Comparison of ENCODE assay signal across 7 mouse cellular contexts in genomic region chr14:27622923-27623219, GRCm38 (mm10). TPM values are rescaled to one million over a fixed set of nuclear protein-coding genes. Genes with fewer than 3 reads are reported as not detected.
DNase-seq lines count a peak whose midpoint lies in the region; ATAC-seq and TF ChIP-seq lines count a peak whose summit lies in the region.

No protein-coding gene starts in this region.

- peak; percentile 38; the same call in 1 of the 2 replicates for ATAC-seq in forebrain, embryonic 14.5 days
- ATAC-seq in limb, embryonic 13.5 days (ENCODE audit: low FRiP score, low read depth): no peak

- H3K79me2 ChIP-seq in liver, adult 2 months (ENCODE audit: control insufficient read depth, insufficient read depth, low read length): peaks cover 5% of the 10 kb centered on the region; the same call in 1 of the 2 replicates

- H3K9me3 ChIP-seq in forebrain, embryonic 14.5 days (replicated peaks; ENCODE audit: control insufficient read depth, low read length): no peaks in the 10 kb centered on the region
- H3K9me3 ChIP-seq in limb, embryonic 13.5 days: no peaks in the 10 kb centered on the region

- no peaks in the 10 kb centered on the region for H3K27me3 ChIP-seq in liver, adult 2 months (ENCODE audit: control insufficient read depth, insufficient read depth, low read length)
- H3K27me3 ChIP-seq in forebrain, embryonic 14.5 days (replicated peaks; ENCODE audit: control insufficient read depth, insufficient read depth, low read length): 0 out of 2 replicates have a peak, but pooled peaks cover 3% of the 10 kb centered on the region
- peaks cover 22% of the 10 kb centered on the region for H3K27me3 ChIP-seq in limb, embryonic 13.5 days
- H3K27me3 ChIP-seq in small intestine, adult 2 months (ENCODE audit: control insufficient read depth, insufficient read depth, low read length): peaks cover 13% of the 10 kb centered on the region; the same call in 1 of the 2 replicates

- no peak for DNase-seq in liver, adult 2 months (ENCODE audit: extremely low read depth, low read depth, low spot score)
- DNase-seq in liver: no peak
- no peak for DNase-seq in forebrain, embryonic 14.5 days (ENCODE audit: low spot score)
- no peak for DNase-seq in frontal cortex, postnatal 14 days (ENCODE audit: low spot score in 2 of 2)
- DNase-seq in adrenal gland, adult 18-20 months (ENCODE audit: low spot score in 2 of 2): no peak

- no peak for TF ChIP-seq CTCF in liver, adult 2 months (IDR thresholded peaks at IDR 0.05; ENCODE audit: low read depth, low read length)
- no peak for TF ChIP-seq CTCF in small intestine, adult 2 months (IDR thresholded peaks at IDR 0.05; ENCODE audit: extremely low read depth, insufficient read length, insufficient replicate concordance, low read depth, low read length)

- H3K36me3 ChIP-seq in liver, adult 2 months (ENCODE audit: control insufficient read depth, insufficient read depth, low read length): no peaks in the 10 kb centered on the region; the same call in 1 of the 2 replicates
- H3K36me3 ChIP-seq in forebrain, embryonic 14.5 days (ENCODE audit: control insufficient read depth, insufficient read depth, low read length): no peaks in the 10 kb centered on the region
- no peaks in the 10 kb centered on the region for H3K36me3 ChIP-seq in limb, embryonic 13.5 days
- no peaks in the 10 kb centered on the region for H3K36me3 ChIP-seq in small intestine, adult 2 months (ENCODE audit: control insufficient read depth, insufficient read depth, low read length)

- no peak for TF ChIP-seq POLR2A in liver, adult 2 months (IDR thresholded peaks at IDR 0.05; ENCODE audit: extremely low read depth, insufficient read depth, low read length)
- no peak for TF ChIP-seq POLR2A in small intestine, adult 2 months (IDR thresholded peaks at IDR 0.05; ENCODE audit: low read depth, low read length)

- H3K4me2 ChIP-seq in forebrain, embryonic 14.5 days (ENCODE audit: low read length): peak overlapping the region; percentile 59
- H3K4me2 ChIP-seq in limb, embryonic 13.5 days (replicated peaks): peak overlapping the region; percentile 93

- H3K27ac ChIP-seq in liver, adult 2 months (replicated peaks; ENCODE audit: insufficient read depth, low read depth, low read length): no peak overlapping the region
- H3K27ac ChIP-seq in forebrain, embryonic 14.5 days (ENCODE audit: low read depth, low read length): peak overlapping the region; percentile 73
- no peak overlapping the region for H3K27ac ChIP-seq in limb, embryonic 13.5 days
- H3K27ac ChIP-seq in small intestine, adult 2 months (ENCODE audit: insufficient read depth, low read depth, low read length): no peak overlapping the region

- H3K4me1 ChIP-seq in liver, adult 2 months (ENCODE audit: control insufficient read depth, insufficient read depth, low read length): peaks cover 4% of the 10 kb centered on the region
- peaks cover 3% of the 10 kb centered on the region; the same call in 1 of the 2 replicates for H3K4me1 ChIP-seq in forebrain, embryonic 14.5 days (ENCODE audit: control insufficient read depth, insufficient read depth, low read length)
- H3K4me1 ChIP-seq in limb, embryonic 13.5 days: peaks cover 9% of the 10 kb centered on the region
- no peaks in the 10 kb centered on the region for H3K4me1 ChIP-seq in small intestine, adult 2 months (ENCODE audit: control insufficient read depth, insufficient read depth, insufficient read length, low read length)

- WGBS in liver, adult 2 months: 2% methylated on average over 6 of the region's 6 CpGs
- 3% methylated on average over 6 of the region's 6 CpGs for WGBS in forebrain, embryonic 14.5 days
- WGBS in limb, embryonic 13.5 days: 3% methylated on average over 6 of the region's 6 CpGs
- WGBS in small intestine, adult 2 months: 2% methylated on average over 6 of the region's 6 CpGs

- peak overlapping the region; percentile 84 for H3K4me3 ChIP-seq in liver, adult 2 months (ENCODE audit: insufficient read depth, low read depth, low read length)
- peak overlapping the region; percentile 66 for H3K4me3 ChIP-seq in forebrain, embryonic 14.5 days (ENCODE audit: low read depth, low read length)
- H3K4me3 ChIP-seq in limb, embryonic 13.5 days: peak overlapping the region; percentile 69
- H3K4me3 ChIP-seq in small intestine, adult 2 months (ENCODE audit: low read depth, low read length): peak overlapping the region; percentile 75

- peak overlapping the region; percentile 89 for H3K9ac ChIP-seq in liver, adult 2 months (ENCODE audit: low read depth, low read length)
- peak overlapping the region; percentile 78 for H3K9ac ChIP-seq in forebrain, embryonic 14.5 days (ENCODE audit: low read length)
- peak overlapping the region; percentile 73 for H3K9ac ChIP-seq in limb, embryonic 13.5 days

RNA-seq across cellular contexts. Expression of gene Erc2, which starts 0.6 kb away (rescaled TPM):
- total RNA-seq in liver, adult 2 months (2014; rRNA removed): 4.5 and 7.0 TPM in 2 replicates
- polyA plus RNA-seq in liver, adult 2 months (2012; rRNA removed): 5.0 and 6.1 TPM in 2 replicates
- polyA plus RNA-seq in forebrain, embryonic 14.5 days (2014; fragmentation: Nextera tagmentation; extraction: Ambion mirVana): 40.6 and 56.8 TPM in 2 replicates
- polyA plus RNA-seq in limb, embryonic 13.5 days (2015; fragmentation: Nextera tagmentation; extraction: Ambion mirVana): 9.2 and 11.0 TPM in 2 replicates
- 0.25 and 0.89 TPM in 2 replicates for polyA plus RNA-seq in small intestine, adult 2 months (2012; rRNA removed)
- 1 to 10 TPM; 5.0 to 8.5 TPM for total RNA-seq in adrenal gland, adult 18-20 months (2021)
